Comparison of ENCODE assay signal across 8 mouse cellular contexts in genomic region chr12:73952879-73953278, GRCm38 (mm10). TPM values are rescaled to one million over a fixed set of nuclear protein-coding genes. Genes with fewer than 3 reads are reported as not detected.
DNase-seq lines count a peak whose midpoint lies in the region; ATAC-seq lines count a peak whose summit lies in the region.

No protein-coding gene starts in this region.

- H3K4me3 ChIP-seq in heart, embryonic 14.5 days (ENCODE audit: control insufficient read depth in 1 of 2, insufficient read depth in 1 of 2, low read depth in 1 of 2, low read length in 2 of 2), result peak overlapping the region; percentile 39 to 40

- ATAC-seq in heart, embryonic 14.5 days (ENCODE audit: insufficient number of reproducible peaks, insufficient read depth, low FRiP score, low read depth), result peak; percentile 37; the same call in 1 of the 2 replicates
- peak; percentile 51; the same call in 1 of the 2 replicates for ATAC-seq in megakaryocyte-erythroid progenitor cell, adult 5-6 weeks (replicated peaks; ENCODE audit: low FRiP score, low TSS enrichment, poor library complexity, severe bottlenecking)

- peaks cover 7 to 32% of the 10 kb centered on the region in 2 experiments for H3K4me1 ChIP-seq in heart, embryonic 14.5 days (ENCODE audit: control insufficient read depth in 2 of 2, insufficient read depth in 2 of 2, low read length in 2 of 2)

- H3K36me3 ChIP-seq in heart, embryonic 14.5 days (ENCODE audit: control insufficient read depth, insufficient read depth, low read length), result peaks cover 1% of the 10 kb centered on the region

- H3K27me3 ChIP-seq in heart, embryonic 14.5 days (ENCODE audit: control insufficient read depth, insufficient read depth, low read length), result no peaks in the 10 kb centered on the region

- H3K4me2 ChIP-seq in heart, embryonic 14.5 days (ENCODE audit: low read length), result peak overlapping the region; percentile 75

- peak overlapping the region; percentile 74 for H3K9ac ChIP-seq in heart, embryonic 14.5 days (ENCODE audit: low read length)

- peak overlapping the region; percentile 62 to 69 for H3K27ac ChIP-seq in heart, embryonic 14.5 days (replicated peaks in 1 of 2; ENCODE audit: control insufficient read depth in 1 of 2, insufficient read depth in 1 of 2, low read depth in 2 of 2, low read length in 2 of 2)

- no peaks in the 10 kb centered on the region for H3K9me3 ChIP-seq in heart, embryonic 14.5 days (ENCODE audit: control insufficient read depth, low read length)

- peak; percentile 47 for DNase-seq in right cerebral cortex, postnatal 14 days
- DNase-seq in right cerebral cortex, adult 18-20 months, result no peak
- DNase-seq in cerebellum, postnatal 36 days, result peak; percentile 38 to 40
- peak; percentile 58 to 74 for DNase-seq in kidney, postnatal 4 days
- peak; percentile 25 to 72 for DNase-seq in spleen, postnatal 4 days (ENCODE audit: low spot score in 2 of 2)
- no peak for DNase-seq in layer of hippocampus, adult 8-10 months (ENCODE audit: low spot score in 2 of 2)

- WGBS in heart, embryonic 14.5 days, result 7% methylated on average over 15 of the region's 15 CpGs

RNA-seq across cellular contexts. Expression of gene Snapc1, which starts 11.4 kb away (rescaled TPM):
- 16.7 and 18.0 TPM in 2 replicates for polyA plus RNA-seq in heart, embryonic 14.5 days (2014; fragmentation: Nextera tagmentation; extraction: Ambion mirVana)
- total RNA-seq in megakaryocyte-erythroid progenitor cell, adult 5-6 weeks (2014; fragmentation: Nextera tagmentation), result 4.2 and 9.7 TPM in 2 replicates
- total RNA-seq in megakaryocyte-erythroid progenitor cell, adult 5-6 weeks (2017), result 19.1 and 39.5 TPM in 2 replicates
- total RNA-seq in layer of hippocampus, adult 8-10 months (2022), result 10 to 100 TPM; 34.8 to 46.9 (median 37.7) TPM

RNA-seq across cellular contexts. Expression of gene Gm49321, which starts 15.4 kb away (rescaled TPM):
- 10.8 and 13.1 TPM in 2 replicates for polyA plus RNA-seq in heart, embryonic 14.5 days (2014; fragmentation: Nextera tagmentation; extraction: Ambion mirVana)
- total RNA-seq in megakaryocyte-erythroid progenitor cell, adult 5-6 weeks (2014; fragmentation: Nextera tagmentation), result not detected in 2 replicates
- not detected in 2 replicates for total RNA-seq in megakaryocyte-erythroid progenitor cell, adult 5-6 weeks (2017)
- 10 to 100 TPM in 3 of 4 experiments, 1 to 10 TPM in 1; 9.9 to 19.8 (median 12.8) TPM for total RNA-seq in layer of hippocampus, adult 8-10 months (2022)

RNA-seq across cellular contexts. Expression of gene Syt16, which starts 44.6 kb away (rescaled TPM):
- polyA plus RNA-seq in heart, embryonic 14.5 days (2014; fragmentation: Nextera tagmentation; extraction: Ambion mirVana), result 0.13 and 0.23 TPM in 2 replicates
- total RNA-seq in megakaryocyte-erythroid progenitor cell, adult 5-6 weeks (2014; fragmentation: Nextera tagmentation), result not detected in 2 replicates
- total RNA-seq in megakaryocyte-erythroid progenitor cell, adult 5-6 weeks (2017), result not detected in 2 replicates
- total RNA-seq in layer of hippocampus, adult 8-10 months (2022), result 10 to 100 TPM; 46.8 to 54.5 (median 51.1) TPM

RNA-seq across cellular contexts. Expression of gene Hif1a, which starts 51.7 kb away (rescaled TPM):
- 174 and 177 TPM in 2 replicates for polyA plus RNA-seq in heart, embryonic 14.5 days (2014; fragmentation: Nextera tagmentation; extraction: Ambion mirVana)
- 18.7 and 28.2 TPM in 2 replicates for total RNA-seq in megakaryocyte-erythroid progenitor cell, adult 5-6 weeks (2014; fragmentation: Nextera tagmentation)
- total RNA-seq in megakaryocyte-erythroid progenitor cell, adult 5-6 weeks (2017), result 34.5 and 42.4 TPM in 2 replicates
- total RNA-seq in layer of hippocampus, adult 8-10 months (2022), result 10 to 100 TPM; 52.6 to 76.4 (median 64.2) TPM

Comparison
In these comparisons a context has a peak if more than half of its experiments do, and no peak if none do; other contexts are left out.
1. DNase-seq: peak in right cerebral cortex, postnatal 14 days (single experiment), cerebellum, postnatal 36 days (2 of 2), kidney, postnatal 4 days (2 of 2) and spleen, postnatal 4 days (2 of 2); none in right cerebral cortex, adult 18-20 months (single experiment) and layer of hippocampus, adult 8-10 months (0 of 2).
2. RNA of gene Gm49321, which starts 15.4 kb away (total RNA-seq): 9.9 to 19.8 TPM in layer of hippocampus, adult 8-10 months; not detected in megakaryocyte-erythroid progenitor cell, adult 5-6 weeks; every median in the first group is over 10 times any median in the second.
3. RNA of gene Syt16, which starts 44.6 kb away (total RNA-seq): 46.8 to 54.5 TPM in layer of hippocampus, adult 8-10 months; not detected in megakaryocyte-erythroid progenitor cell, adult 5-6 weeks; every median in the first group is over 10 times any median in the second.